Mouse (Mus musculus): ENCODE results near the gene Wdr54.
A peak's percentile ranks its signal among the peaks of the same experiment; 100 is the strongest.

Wdr54 gene

GRCm38 (mm10) chr6:83101688-83102556 is 54.3 kb downstream of the Wdr54 start:
- DNase-seq: peak; percentile 79 to 83

GRCm38 (mm10) chr6:83101316-83101687 is 54.9 kb downstream of the Wdr54 start, which contains the start of the genes Ccdc142 and Gm42688:
TSS of gene Ccdc142 (plus strand) at chr6:83101601.
TSS of gene Gm42688 (plus strand) at chr6:83101617.
- DNase-seq: peak; percentile 92

All from lung, postnatal 4 days (tissue).